Mouse (Mus musculus) neural tube, embryonic 12.5 days (tissue): Measurements from ENCODE around the gene St6galnac3. TPM values are rescaled to one million over a fixed set of nuclear protein-coding genes. Genes with fewer than 3 reads are reported as not detected.

Source experiments
- ATAC-seq: fragments of 200-750 bp; cut with Nextera tagmentation; 2 replicates; pipeline ENCODE4 v1.8.0; 2017; ENCODE audit warnings: low read depth, mild to moderate bottlenecking, moderate TSS enrichment, moderate library complexity; ENCODE audit not compliant: low FRiP score
- H3K27ac ChIP-seq: fragments of 300-500 bp; sonication (generic); 2 replicates; pipeline ENCODE4 v1.5.1; 2016
- H3K27me3 ChIP-seq: fragments of 300-500 bp; sonication (generic); replicated peaks from 2 replicates; pipeline ENCODE4 v1.6.1; 2016; ENCODE audit warnings: mild to moderate bottlenecking
- H3K36me3 ChIP-seq: fragments of 300-500 bp; sonication (generic); 2 replicates; pipeline ENCODE4 v1.6.1; 2016; ENCODE audit warnings: mild to moderate bottlenecking
- H3K4me1 ChIP-seq: fragments of 300-500 bp; sonication (generic); 2 replicates; pipeline ENCODE4 v1.6.1; 2016
- H3K4me2 ChIP-seq: fragments of 300-500 bp; sonication (generic); replicated peaks from 2 replicates; pipeline ENCODE4 v1.6.1; 2016; ENCODE audit warnings: mild to moderate bottlenecking
- H3K4me3 ChIP-seq: fragments of 300-500 bp; sonication (generic); 2 replicates; pipeline ENCODE4 v1.5.1; 2016
- H3K9ac ChIP-seq: fragments of 300-500 bp; sonication (generic); 2 replicates; pipeline ENCODE4 v1.6.1; 2016; ENCODE audit warnings: mild to moderate bottlenecking
- H3K9me3 ChIP-seq: fragments of 300-500 bp; sonication (generic); 2 replicates; pipeline ENCODE4 v1.6.1; 2016; ENCODE audit warnings: mild to moderate bottlenecking
- WGBS: fragments of 180-500 bp; shearing (Covaris S2); methylation state at CpG from one replicate; pipeline ENCODE4 v1.1.7; 2016; 5-methylcytosine and 5-hydroxymethylcytosine counted together
- polyA plus RNA-seq: library from polyadenylated mRNA; unstranded; fragments of >200 nt; fragmentation: Nextera tagmentation; extraction: Ambion mirVana; gene quantifications from 2 replicates; pipeline ENCODE4 v1.2.1, GENCODE M21; 2016

St6galnac3 gene
- polyA plus RNA-seq, 1 experiment from 2014 or later: 34.8 TPM

- H3K4me1 ChIP-seq: peaks cover 10% of the 10 kb centered on the region
- H3K9me3 ChIP-seq: no peaks in the 10 kb centered on the region
- no peak overlapping the region for H3K4me2 ChIP-seq
- no peak overlapping the region for H3K27ac ChIP-seq
- WGBS: 57% methylated on average over 6 of the region's 6 CpGs
- H3K9ac ChIP-seq: no peak overlapping the region
- H3K36me3 ChIP-seq: no peaks in the 10 kb centered on the region
- H3K4me3 ChIP-seq: no peak overlapping the region
- no peaks in the 10 kb centered on the region for H3K27me3 ChIP-seq
- ATAC-seq: peak; percentile 63; the same call in 1 of the 2 replicates
These were observed 199.7 kb downstream of the St6galnac3 start for GRCm38 (mm10) chr3:153525151-153525768.

GRCm38 (mm10) chr3:153516848-153517247 is 208.1 kb downstream of the St6galnac3 start:
- H3K4me2 ChIP-seq: no peak overlapping the region
- H3K4me3 ChIP-seq: no peak overlapping the region
- H3K9ac ChIP-seq: no peak overlapping the region
- H3K27ac ChIP-seq: no peak overlapping the region
- H3K4me1 ChIP-seq: no peaks in the 10 kb centered on the region
- H3K36me3 ChIP-seq: no peaks in the 10 kb centered on the region
- 78% methylated on average over 7 of the region's 7 CpGs for WGBS
- ATAC-seq: no peak
- H3K27me3 ChIP-seq: no peaks in the 10 kb centered on the region
- H3K9me3 ChIP-seq: peaks cover 14% of the 10 kb centered on the region; the same call in 1 of the 2 replicates

- Histone ChIP-seq H3K9me3 (0 out of 2 replicates have a peak, but pooled peaks cover 7% of the 10 kb centered on the region), H3K4me1 (peaks cover 8% of the 10 kb centered on the region; the same call in 1 of the 2 replicates), H3K9ac (no peak overlapping the region), H3K27ac (no peak overlapping the region), H3K4me3 (no peak overlapping the region), H3K27me3 (no peaks in the 10 kb centered on the region), H3K36me3 (no peaks in the 10 kb centered on the region), H3K4me2 (no peak overlapping the region)
- ATAC-seq: no peak
- 72% methylated on average over 6 of the region's 6 CpGs for WGBS
These were observed 211.4 kb downstream of the St6galnac3 start for GRCm38 (mm10) chr3:153513501-153514060.

GRCm38 (mm10) chr3:153512545-153512944 is 212.4 kb downstream of the St6galnac3 start:
- Histone ChIP-seq H3K4me1 (peaks cover 8% of the 10 kb centered on the region; the same call in 1 of the 2 replicates), H3K9me3 (no peaks in the 10 kb centered on the region), H3K36me3 (no peaks in the 10 kb centered on the region), H3K9ac (no peak overlapping the region), H3K4me2 (no peak overlapping the region), H3K4me3 (no peak overlapping the region), H3K27ac (no peak overlapping the region), H3K27me3 (no peaks in the 10 kb centered on the region)
- WGBS: 80% methylated on average over 6 of the region's 6 CpGs
- ATAC-seq: no peak

GRCm38 (mm10) chr3:153511151-153511580 is 213.8 kb downstream of the St6galnac3 start:
- H3K36me3 ChIP-seq: no peaks in the 10 kb centered on the region
- no peak for ATAC-seq
- peaks cover 8% of the 10 kb centered on the region; the same call in 1 of the 2 replicates for H3K4me1 ChIP-seq
- H3K4me3 ChIP-seq: no peak overlapping the region
- no peak overlapping the region for H3K27ac ChIP-seq
- H3K9me3 ChIP-seq: no peaks in the 10 kb centered on the region
- H3K27me3 ChIP-seq: no peaks in the 10 kb centered on the region
- WGBS: 66% methylated on average over 7 of the region's 7 CpGs
- no peak overlapping the region for H3K4me2 ChIP-seq
- H3K9ac ChIP-seq: no peak overlapping the region

- H3K4me1 ChIP-seq: peaks cover 8% of the 10 kb centered on the region; the same call in 1 of the 2 replicates
- H3K9me3 ChIP-seq: no peaks in the 10 kb centered on the region
- H3K4me3 ChIP-seq: no peak overlapping the region
- no peaks in the 10 kb centered on the region for H3K27me3 ChIP-seq
- no peaks in the 10 kb centered on the region for H3K36me3 ChIP-seq
- 86% methylated on average over 9 of the region's 9 CpGs for WGBS
- no peak for ATAC-seq
- H3K9ac ChIP-seq: no peak overlapping the region
- no peak overlapping the region for H3K27ac ChIP-seq
- H3K4me2 ChIP-seq: no peak overlapping the region
These were observed 214.8 kb downstream of the St6galnac3 start for GRCm38 (mm10) chr3:153510048-153510630.

- no peaks in the 10 kb centered on the region for H3K9me3 ChIP-seq
- peaks cover 8% of the 10 kb centered on the region; the same call in 1 of the 2 replicates for H3K4me1 ChIP-seq
- H3K9ac ChIP-seq: no peak overlapping the region
- H3K36me3 ChIP-seq: no peaks in the 10 kb centered on the region
- no peak for ATAC-seq
- H3K4me3 ChIP-seq: no peak overlapping the region
- no peaks in the 10 kb centered on the region for H3K27me3 ChIP-seq
- whole genome bisulfite sequencing: 47% methylated on average over 4 of the region's 4 CpGs
- H3K27ac ChIP-seq: no peak overlapping the region
- no peak overlapping the region for H3K4me2 ChIP-seq
These were observed 215.3 kb downstream of the St6galnac3 start for GRCm38 (mm10) chr3:153509643-153510042.

- peaks cover 8% of the 10 kb centered on the region; the same call in 1 of the 2 replicates for H3K4me1 ChIP-seq
- no peaks in the 10 kb centered on the region for H3K9me3 ChIP-seq
- 80% methylated on average over 3 of the region's 3 CpGs for WGBS
- H3K27ac ChIP-seq: no peak overlapping the region
- no peak overlapping the region for H3K4me2 ChIP-seq
- 0 out of 2 replicates have a peak, but pooled peaks have one; percentile 21 for ATAC-seq
- no peak overlapping the region for H3K4me3 ChIP-seq
- no peaks in the 10 kb centered on the region for H3K36me3 ChIP-seq
- no peak overlapping the region for H3K9ac ChIP-seq
- no peaks in the 10 kb centered on the region for H3K27me3 ChIP-seq
These were observed 215.9 kb downstream of the St6galnac3 start for GRCm38 (mm10) chr3:153509029-153509428.

- H3K4me2 ChIP-seq: no peak overlapping the region
- H3K9ac ChIP-seq: no peak overlapping the region
- no peaks in the 10 kb centered on the region for H3K36me3 ChIP-seq
- no peak for ATAC-seq
- WGBS: 95% methylated on average over 2 of the region's 2 CpGs
- no peak overlapping the region for H3K27ac ChIP-seq
- H3K4me3 ChIP-seq: no peak overlapping the region
- H3K27me3 ChIP-seq: no peaks in the 10 kb centered on the region
- H3K9me3 ChIP-seq: no peaks in the 10 kb centered on the region
- peaks cover 8% of the 10 kb centered on the region; the same call in 1 of the 2 replicates for H3K4me1 ChIP-seq
These were observed 216.4 kb downstream of the St6galnac3 start for GRCm38 (mm10) chr3:153508592-153508991.

- H3K4me2 ChIP-seq: no peak overlapping the region
- no peak overlapping the region for H3K4me3 ChIP-seq
- no peak overlapping the region for H3K9ac ChIP-seq
- WGBS: 98% methylated on average over 2 of the region's 2 CpGs
- no peaks in the 10 kb centered on the region for H3K9me3 ChIP-seq
- H3K4me1 ChIP-seq: peaks cover 8% of the 10 kb centered on the region; the same call in 1 of the 2 replicates
- no peak for ATAC-seq
- no peaks in the 10 kb centered on the region for H3K27me3 ChIP-seq
- H3K27ac ChIP-seq: no peak overlapping the region
- no peaks in the 10 kb centered on the region for H3K36me3 ChIP-seq
These were observed 217.4 kb downstream of the St6galnac3 start for GRCm38 (mm10) chr3:153507599-153507998.

- Histone ChIP-seq H3K4me1 (no peaks in the 10 kb centered on the region), H3K9me3 (no peaks in the 10 kb centered on the region), H3K36me3 (no peaks in the 10 kb centered on the region), H3K4me3 (no peak overlapping the region), H3K4me2 (no peak overlapping the region), H3K27me3 (no peaks in the 10 kb centered on the region), H3K9ac (no peak overlapping the region), H3K27ac (no peak overlapping the region)
- ATAC-seq: peak; percentile 37; the same call in 1 of the 2 replicates
- WGBS: 58% methylated on average over 4 of the region's 4 CpGs
These were observed 222.5 kb downstream of the St6galnac3 start for GRCm38 (mm10) chr3:153502488-153502887.

- H3K27ac ChIP-seq: no peak overlapping the region
- no peaks in the 10 kb centered on the region for H3K4me1 ChIP-seq
- H3K9me3 ChIP-seq: no peaks in the 10 kb centered on the region
- no peaks in the 10 kb centered on the region for H3K27me3 ChIP-seq
- no peaks in the 10 kb centered on the region for H3K36me3 ChIP-seq
- 0 out of 2 replicates have a peak, but pooled peaks have one; percentile 50 for ATAC-seq
- 59% methylated on average over 3 of the region's 3 CpGs for WGBS
- no peak overlapping the region for H3K4me3 ChIP-seq
- no peak overlapping the region for H3K9ac ChIP-seq
- H3K4me2 ChIP-seq: no peak overlapping the region
These were observed 223.6 kb downstream of the St6galnac3 start for GRCm38 (mm10) chr3:153501333-153501877.
